Mouse (Mus musculus) adrenal gland, postnatal 0 days (tissue): Measurements from ENCODE around the gene Gm21981. TPM values are rescaled to one million over a fixed set of nuclear protein-coding genes. Genes with fewer than 3 reads are reported as not detected.

Source experiments
- polyA plus RNA-seq: library from polyadenylated mRNA; unstranded; fragments of >200 nt; fragmentation: Nextera tagmentation; extraction: Ambion mirVana; gene quantifications from 2 replicates; pipeline ENCODE4 v1.2.1, GENCODE M21; 2015

Gene Gm21981
- 0.15 and 0.39 TPM in 2 replicates for polyA plus RNA-seq

DNA sequence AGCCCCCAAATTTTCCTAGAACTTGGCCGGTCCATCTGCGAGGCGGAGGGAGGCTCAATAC lies at the start of gene Gm21981:
TSS of gene Gm21981 (minus strand) at position 14 of the 61 bp plus-strand sequence.

DNA sequence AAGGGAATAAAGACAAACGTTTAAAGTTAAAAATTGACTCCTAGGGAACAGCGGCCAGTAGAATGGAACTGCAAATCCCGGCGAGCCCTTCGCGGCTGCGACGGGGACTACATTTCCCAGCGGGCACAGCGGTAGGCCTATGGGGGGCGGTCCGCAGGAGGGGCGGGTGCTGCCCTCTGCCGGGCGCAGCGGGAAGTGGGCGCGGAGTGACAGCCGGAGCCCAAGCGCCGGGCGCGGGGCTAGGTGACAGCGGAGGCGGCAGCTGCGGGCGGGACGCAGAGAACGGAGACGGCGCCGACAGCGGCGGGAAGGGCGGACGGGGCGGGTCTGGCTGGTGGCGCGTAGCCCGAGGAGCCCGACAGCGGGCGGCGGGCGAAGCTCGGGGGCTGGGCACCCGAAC lies 42.6 kb upstream of the Gm21981 start, which contains the start of gene Tfeb:
TSS of gene Tfeb (plus strand) at position 175 of the 400 bp plus-strand sequence.

DNA sequence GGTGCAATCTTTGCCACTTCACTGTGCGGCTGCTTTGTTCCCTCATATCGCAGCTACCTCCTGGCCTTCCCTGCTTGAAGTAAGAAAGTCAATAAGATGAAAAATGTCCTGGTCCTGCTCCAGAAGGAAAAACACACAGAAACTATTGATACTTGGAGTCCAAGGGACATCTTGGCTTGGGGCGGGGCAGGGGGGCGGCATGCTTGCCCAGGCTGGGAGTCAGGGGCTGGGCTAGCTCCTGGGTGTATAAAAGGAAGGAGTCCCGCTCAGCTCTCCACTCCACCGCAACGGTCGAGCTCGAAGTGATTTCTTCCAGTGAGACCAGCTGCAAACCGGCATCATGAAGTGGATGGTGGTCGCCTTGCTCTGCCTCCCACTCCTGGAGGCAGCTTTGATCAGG lies 32.3 kb upstream of the Gm21981 start, which contains the start of gene Pgc:
TSS of gene Pgc (plus strand) at position 277 of the 400 bp plus-strand sequence.

GRCm38 (mm10) chr17:47694503-47695336 lies 465 bp upstream of the Gm21981 start, which contains the start of gene Prickle4:
Prickle4 (minus strand) TSS chr17:47694736.

GRCm38 (mm10) chr17:47688608-47689575 lies 5.4 kb downstream of the Gm21981 start, which contains the start of gene Frs3:
Frs3 (plus strand) TSS chr17:47689030.

GRCm38 (mm10) chr17:47688344-47688607 lies 6.0 kb downstream of the Gm21981 start, which contains the start of gene Tomm6:
Tomm6 (minus strand) TSS chr17:47688386.

Other genes with a start within 250 kb of the Gm21981 start
- gene Taf8, start 192.2 kb downstream of the Gm21981 start, polyA plus RNA-seq: 17.5 and 18.9 TPM in 2 replicates
- gene Ccnd3, start 189.4 kb downstream of the Gm21981 start, polyA plus RNA-seq: 253 and 255 TPM in 2 replicates
- 7.3 and 8.6 TPM in 2 replicates for gene Bysl, start 83.0 kb downstream of the Gm21981 start, polyA plus RNA-seq
- gene Med20, start 82.9 kb downstream of the Gm21981 start, polyA plus RNA-seq: 35.5 and 38.7 TPM in 2 replicates
- 2.7 and 4.8 TPM in 2 replicates for gene Gm20517, start 82.9 kb downstream of the Gm21981 start, polyA plus RNA-seq
- 3.1 TPM in 2 replicates for gene Usp49, start 63.8 kb downstream of the Gm21981 start, polyA plus RNA-seq
- gene Tomm6, start 6.1 kb downstream of the Gm21981 start, polyA plus RNA-seq: 339 and 401 TPM in 2 replicates
- 4.7 and 6.4 TPM in 2 replicates for gene Frs3, start 5.4 kb downstream of the Gm21981 start, polyA plus RNA-seq
- 0.80 and 1.2 TPM in 2 replicates for gene Prickle4, start 281 bp upstream of the Gm21981 start, polyA plus RNA-seq
- 0.11 and 2.2 TPM in 2 replicates for gene Pgc, start 32.4 kb upstream of the Gm21981 start, polyA plus RNA-seq
- 6.0 and 11.5 TPM in 2 replicates for gene Tfeb, start 42.6 kb upstream of the Gm21981 start, polyA plus RNA-seq
- 5.5 and 5.7 TPM in 2 replicates for gene Mdfi, start 140.2 kb upstream of the Gm21981 start, polyA plus RNA-seq
- gene Foxp4, start 230.2 kb upstream of the Gm21981 start, polyA plus RNA-seq: 13.2 and 13.8 TPM in 2 replicates